Mouse (Mus musculus) lung, postnatal 0 days (tissue): Measurements from ENCODE around the gene Ascc2.

Source experiments
- CTCF ChIP-seq: IDR thresholded peaks from 2 replicates; pipeline ENCODE4 v1.5.1; 2016; ENCODE audit warnings: antibody characterized with exemption, mild to moderate bottlenecking
- EP300 ChIP-seq: IDR thresholded peaks from 2 replicates; pipeline ENCODE4 v1.6.1; 2016; ENCODE audit warnings: antibody characterized with exemption, mild to moderate bottlenecking, control low read depth

GRCm38 (mm10) chr11:4675126-4675562, 37.6 kb downstream of the Ascc2 start:
- TF ChIP-seq CTCF (no peak), EP300 (no peak)
